Mouse (Mus musculus) embryonic fibroblast, embryonic 13.5 days (primary cell): ENCODE results near the gene Gm17662.

Source experiments
- CTCF ChIP-seq: IDR thresholded peaks from 2 replicates; pipeline ENCODE4 v1.5.1; 2011; ENCODE audit warnings: mild to moderate bottlenecking, control low read depth, low read length, moderate library complexity, borderline replicate concordance; ENCODE audit not compliant: insufficient read depth
- POLR2A ChIP-seq: IDR thresholded peaks from 2 replicates; pipeline ENCODE4 v1.6.1; 2011; ENCODE audit warnings: low read depth, mild to moderate bottlenecking, control low read depth, low read length, moderate library complexity

GRCm38 (mm10) chr4:104838342-104838741, 18.8 kb upstream of the Gm17662 start:
- TF ChIP-seq CTCF = no peak
- TF ChIP-seq POLR2A = no peak
